Mouse (Mus musculus): Measurements from ENCODE around the gene Exosc2.

The Exosc2 gene

GRCm38 (mm10) chr2:31656374-31656773 lies 14.1 kb upstream of the Exosc2 start:
- in situ Hi-C loops (cut with MboI; ENCODE audit: low pct_unique_long_range_greater_than_20kb in 1 of 2, low sequenced_read_pairs in 2 of 2, unreplicated experiment in 1 of 2), result loop anchor here (5.0 to 10.0 kb wide), 2 partner anchors 164 to 172 kb away; no protein-coding TSS in a partner anchor

- in situ Hi-C loops (cut with MboI; ENCODE audit: low pct_unique_long_range_greater_than_20kb in 1 of 2, low sequenced_read_pairs in 2 of 2, unreplicated experiment in 1 of 2), result no loop called here
These were observed 7.3 kb upstream of the Exosc2 start for GRCm38 (mm10) chr2:31662939-31663803.

DNA sequence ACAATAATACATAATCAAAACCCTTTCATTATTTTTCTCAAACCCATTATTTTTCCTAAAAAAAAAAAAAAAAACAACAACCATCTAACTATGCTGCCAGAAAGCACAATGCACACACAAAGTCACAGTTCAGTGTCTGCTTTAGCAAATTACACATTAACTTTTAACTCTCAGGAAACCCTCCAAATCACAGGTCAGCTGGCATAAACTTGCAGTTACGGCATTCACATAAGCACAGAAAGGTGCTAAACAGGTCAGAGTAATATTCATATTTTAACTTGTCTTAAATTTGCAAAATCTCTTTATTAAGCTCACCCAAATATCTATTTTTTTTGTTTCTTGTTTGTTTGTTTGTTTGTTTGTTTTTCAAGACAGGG lies 6.7 kb upstream of the Exosc2 start:
- in situ Hi-C loops (cut with MboI; ENCODE audit: low pct_unique_long_range_greater_than_20kb in 1 of 2, low sequenced_read_pairs in 2 of 2, unreplicated experiment in 1 of 2), result no loop called here

DNA sequence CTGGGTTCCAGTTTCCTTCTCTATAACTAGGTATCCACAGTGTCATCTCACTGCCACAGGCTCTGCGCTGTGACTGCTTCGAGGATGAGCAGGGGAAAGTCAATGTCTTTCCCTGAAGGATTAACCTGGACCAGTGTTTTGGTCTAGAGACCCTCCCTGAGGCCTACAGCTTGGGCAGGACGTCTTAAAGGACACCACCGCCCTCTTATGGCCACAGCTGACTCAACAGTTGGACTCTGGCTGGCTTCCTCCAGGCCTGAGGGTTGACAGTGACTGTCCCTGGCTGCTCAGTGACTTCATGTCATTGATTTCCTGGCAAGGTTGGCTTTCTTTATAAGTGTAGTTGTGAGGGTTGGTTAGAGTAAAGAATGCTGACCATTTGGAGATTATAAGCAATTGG lies 3.2 kb upstream of the Exosc2 start:
- in situ Hi-C loops (cut with MboI; ENCODE audit: low pct_unique_long_range_greater_than_20kb in 1 of 2, low sequenced_read_pairs in 2 of 2, unreplicated experiment in 1 of 2), result no loop called here

DNA sequence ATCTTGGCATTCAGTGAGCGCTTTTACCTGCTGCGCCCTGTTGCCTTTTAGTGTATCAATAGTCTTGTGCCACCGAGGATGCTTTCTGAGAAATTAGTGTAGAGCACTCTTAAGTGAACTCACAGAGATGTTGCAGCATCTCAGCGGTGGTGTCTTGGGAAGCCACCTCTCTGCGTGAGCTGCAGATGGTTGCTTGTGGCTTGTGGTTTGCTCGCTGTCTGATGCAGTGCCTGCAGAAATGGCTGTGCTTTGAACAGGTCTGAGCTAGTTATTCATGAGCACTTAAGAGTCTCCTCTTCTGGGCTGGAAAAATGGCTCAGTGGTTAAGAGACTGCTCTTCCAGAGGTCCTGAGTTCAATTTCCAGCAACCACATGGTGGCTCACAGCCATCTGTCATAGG lies 8.1 kb downstream of the Exosc2 start:
- in situ Hi-C loops (cut with MboI; ENCODE audit: low pct_unique_long_range_greater_than_20kb in 1 of 2, low sequenced_read_pairs in 2 of 2, unreplicated experiment in 1 of 2), result no loop called here

DNA sequence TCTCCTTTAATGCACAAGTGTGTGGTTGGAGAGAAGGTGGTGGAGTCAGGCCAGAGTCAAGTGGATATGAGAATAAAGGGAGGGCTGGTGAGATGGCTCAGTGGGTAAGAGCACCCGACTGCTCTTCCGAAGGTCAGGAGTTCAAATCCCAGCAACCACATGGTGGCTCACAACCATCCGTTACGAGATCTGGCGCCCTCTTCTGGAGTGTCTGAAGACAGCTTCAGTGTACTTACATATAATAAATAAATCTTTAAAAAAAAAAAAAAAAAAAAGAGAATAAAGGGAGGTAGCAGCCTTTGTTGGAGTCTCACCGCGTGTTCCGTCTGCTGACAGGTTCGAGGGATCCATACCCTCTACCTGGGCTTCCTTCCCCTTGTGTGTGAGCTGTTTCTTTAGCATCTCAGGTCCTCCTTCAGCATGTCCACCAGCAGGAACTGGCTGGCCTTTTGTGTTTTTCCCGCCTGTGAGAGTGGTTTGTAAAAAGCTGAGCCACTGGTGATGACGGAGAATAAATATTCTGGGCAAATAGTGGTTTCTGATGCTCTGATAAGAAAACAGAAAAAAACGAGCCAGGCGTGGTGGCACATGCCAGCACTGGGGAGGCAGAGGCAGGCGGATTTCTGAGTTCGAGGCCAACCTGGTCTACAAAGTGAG lies 10.7 kb downstream of the Exosc2 start:
- in situ Hi-C loops (cut with MboI; ENCODE audit: low pct_unique_long_range_greater_than_20kb in 1 of 2, low sequenced_read_pairs in 2 of 2, unreplicated experiment in 1 of 2), result loop anchor here in 1 of 2 experiments (10.0 kb wide), 1 partner anchor 204 kb away; the partner anchor contains the start of gene Lamc3

DNA sequence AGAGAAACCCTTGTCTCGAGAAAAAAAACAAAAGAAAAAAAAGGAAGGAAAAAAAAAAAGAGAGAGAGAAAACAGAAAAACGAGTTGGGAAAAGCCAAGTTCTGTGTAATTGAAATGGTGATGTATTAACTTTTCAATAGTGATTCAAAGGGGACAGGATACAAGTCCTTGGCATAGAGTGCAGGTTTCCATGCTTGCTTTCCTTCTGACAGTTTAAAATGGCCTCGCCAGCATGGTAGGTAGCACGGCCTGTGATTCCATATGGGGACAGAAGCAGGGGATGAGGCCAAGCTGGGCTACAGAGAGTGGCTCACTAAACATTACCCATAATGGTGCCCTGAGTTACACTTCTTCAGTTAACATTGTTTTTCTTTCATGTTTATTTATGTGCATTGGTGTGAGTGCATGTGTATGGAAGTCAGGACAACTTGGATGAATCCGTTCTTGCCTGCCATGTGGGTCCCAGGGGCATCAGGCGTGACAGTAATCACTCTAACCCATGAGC lies 11.3 kb downstream of the Exosc2 start:
- in situ Hi-C loops (cut with MboI; ENCODE audit: low pct_unique_long_range_greater_than_20kb in 1 of 2, low sequenced_read_pairs in 2 of 2, unreplicated experiment in 1 of 2), result loop anchor here in 1 of 2 experiments (10.0 kb wide), 1 partner anchor 203 kb away; the partner anchor contains the start of gene Lamc3

DNA sequence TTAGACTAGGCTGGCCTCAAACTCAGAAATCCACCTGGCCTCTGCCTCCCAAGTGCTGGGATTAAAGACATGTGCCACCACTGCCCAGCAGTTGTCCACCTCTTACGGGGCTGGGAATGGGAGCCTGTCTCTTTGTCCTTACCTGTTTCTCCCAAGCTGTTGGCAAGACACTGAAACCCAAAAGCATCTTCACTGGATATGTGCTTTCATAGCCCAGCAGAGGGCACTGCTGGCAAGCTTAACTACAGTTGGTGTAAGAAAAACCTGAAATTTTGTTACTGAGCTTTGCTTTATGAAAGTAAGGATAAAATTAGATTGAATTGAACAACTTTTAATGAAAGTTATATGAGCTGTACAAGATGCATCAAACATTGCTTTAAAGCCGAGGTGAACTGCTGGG lies 13.2 kb downstream of the Exosc2 start:
- in situ Hi-C loops (cut with MboI; ENCODE audit: low pct_unique_long_range_greater_than_20kb in 1 of 2, low sequenced_read_pairs in 2 of 2, unreplicated experiment in 1 of 2), result loop anchor here in 1 of 2 experiments (10.0 kb wide), 1 partner anchor 201 kb away; the partner anchor contains the start of gene Lamc3

DNA sequence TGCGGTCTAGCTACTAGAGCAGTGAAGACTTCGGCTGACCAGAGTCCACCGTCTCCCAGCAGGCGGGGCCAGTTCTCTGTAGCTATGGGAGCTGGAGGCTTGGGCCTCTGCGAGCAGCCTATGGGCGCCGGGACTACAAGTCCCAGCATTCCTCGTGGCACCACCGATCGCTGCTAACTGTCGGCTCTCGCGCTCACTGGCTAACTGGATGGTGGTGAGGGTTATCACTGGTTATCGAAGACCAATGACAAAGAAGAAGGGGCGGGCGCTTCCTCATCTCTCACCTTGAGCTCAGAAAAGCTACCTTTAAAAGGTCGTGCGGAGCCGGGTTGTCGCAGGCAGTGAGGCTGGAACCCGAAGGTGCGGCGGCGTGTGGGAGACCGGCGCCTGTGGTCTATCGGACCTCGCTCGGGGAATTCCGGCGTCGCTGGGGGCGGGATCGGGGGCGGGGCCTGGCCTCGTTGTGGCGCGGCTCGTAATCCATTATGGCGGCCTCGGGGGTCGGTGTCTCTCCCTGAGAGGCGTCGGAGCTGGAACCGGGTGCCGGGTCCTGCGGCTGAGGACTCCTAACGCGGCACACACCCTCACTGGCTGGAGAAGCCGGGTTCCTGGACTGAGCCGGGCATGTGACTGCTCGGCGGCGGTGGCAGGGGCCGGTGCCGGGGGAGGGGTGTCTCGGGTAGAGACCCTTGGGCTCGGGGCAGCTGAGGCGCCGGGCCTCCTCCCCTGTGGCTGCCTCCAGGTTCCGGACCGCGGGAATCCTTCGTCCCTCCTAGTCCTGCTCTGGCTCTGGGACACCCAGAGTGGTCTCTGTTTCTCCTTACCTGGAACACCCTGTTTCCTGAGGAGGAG lies 17.8 kb downstream of the Exosc2 start, which contains the start of gene Abl1:
Gene Abl1, plus strand, starts transcription at position 303 of the 852 bp plus-strand sequence.
- in situ Hi-C loops (cut with MboI; ENCODE audit: low pct_unique_long_range_greater_than_20kb in 1 of 2, low sequenced_read_pairs in 2 of 2, unreplicated experiment in 1 of 2), result loop anchor here in 1 of 2 experiments (10.0 kb wide), 1 partner anchor 197 kb away; the partner anchor contains the start of gene Lamc3

DNA sequence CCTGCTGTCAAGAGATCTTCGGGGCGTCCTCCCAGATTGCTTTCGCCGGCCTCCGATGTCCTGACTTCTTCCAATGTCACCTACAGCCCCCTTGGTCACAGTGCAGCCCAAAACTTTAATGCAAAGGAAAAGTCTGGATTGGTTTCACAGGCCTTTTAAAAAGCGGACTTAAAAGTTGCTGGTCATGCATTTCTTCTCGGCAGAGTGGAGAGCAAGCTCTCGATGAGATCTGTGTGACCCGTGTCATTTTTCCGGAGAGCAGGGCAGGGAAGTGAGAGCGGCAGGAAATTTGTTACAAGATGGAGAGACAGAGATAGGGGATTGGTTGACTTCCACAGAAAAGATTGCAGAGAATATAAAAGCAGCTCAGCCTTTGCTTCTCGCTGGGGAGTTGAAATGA lies 18.5 kb downstream of the Exosc2 start:
- in situ Hi-C loops (cut with MboI; ENCODE audit: low pct_unique_long_range_greater_than_20kb in 1 of 2, low sequenced_read_pairs in 2 of 2, unreplicated experiment in 1 of 2), result loop anchor here in 1 of 2 experiments (10.0 kb wide), 1 partner anchor 196 kb away; the partner anchor contains the start of gene Lamc3

DNA sequence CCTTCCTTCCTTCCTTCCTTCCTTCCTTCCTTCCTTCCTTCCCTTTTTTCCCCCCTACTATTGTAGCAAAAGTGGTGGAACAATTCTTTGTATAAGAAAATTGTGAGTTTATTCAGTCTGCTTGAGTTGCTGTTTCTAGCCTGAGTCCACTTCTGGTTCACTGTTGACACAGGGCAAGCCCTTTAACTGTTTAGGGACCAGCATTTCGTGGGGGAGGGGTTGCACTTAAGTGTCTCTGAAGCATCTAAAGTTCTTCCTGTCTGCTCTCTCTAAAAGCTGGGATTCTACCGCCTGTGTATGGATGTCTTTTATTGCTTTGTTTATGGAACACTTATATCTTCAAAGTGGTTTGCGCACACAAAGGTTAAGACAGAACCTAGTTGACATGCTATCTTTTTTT lies 19.5 kb downstream of the Exosc2 start:
- in situ Hi-C loops (cut with MboI; ENCODE audit: low pct_unique_long_range_greater_than_20kb in 1 of 2, low sequenced_read_pairs in 2 of 2, unreplicated experiment in 1 of 2), result no loop called here

DNA sequence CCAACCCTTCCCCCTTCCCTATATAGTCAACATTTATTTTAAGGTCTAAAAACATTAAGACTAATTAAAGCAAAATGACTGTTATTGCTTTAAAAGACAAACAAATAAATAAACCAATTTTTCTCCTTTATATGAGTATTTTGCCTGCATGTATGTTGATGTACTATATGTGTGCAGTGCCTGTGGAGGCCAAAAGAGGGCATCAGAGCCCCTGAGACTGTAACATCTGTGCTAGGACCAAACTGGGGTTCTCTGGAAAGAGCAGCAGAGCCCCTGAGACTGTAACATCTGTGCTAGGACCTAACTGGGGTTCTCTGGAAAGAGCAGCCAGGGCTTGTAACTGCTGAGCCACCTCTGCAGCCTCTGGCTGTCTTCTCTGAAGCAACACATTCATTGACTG lies 27.7 kb downstream of the Exosc2 start:
- in situ Hi-C loops (cut with MboI; ENCODE audit: low pct_unique_long_range_greater_than_20kb in 1 of 2, low sequenced_read_pairs in 2 of 2, unreplicated experiment in 1 of 2), result no loop called here

- in situ Hi-C loops (cut with MboI; ENCODE audit: low pct_unique_long_range_greater_than_20kb in 1 of 2, low sequenced_read_pairs in 2 of 2, unreplicated experiment in 1 of 2), result no loop called here
These were observed 30.3 kb downstream of the Exosc2 start for GRCm38 (mm10) chr2:31700545-31701446.

- in situ Hi-C loops (cut with MboI; ENCODE audit: low pct_unique_long_range_greater_than_20kb in 1 of 2, low sequenced_read_pairs in 2 of 2, unreplicated experiment in 1 of 2), result no loop called here
These were observed 32.7 kb downstream of the Exosc2 start for GRCm38 (mm10) chr2:31703226-31703625.

- in situ Hi-C loops (cut with MboI; ENCODE audit: low pct_unique_long_range_greater_than_20kb in 1 of 2, low sequenced_read_pairs in 2 of 2, unreplicated experiment in 1 of 2), result no loop called here
These were observed 35.4 kb downstream of the Exosc2 start for GRCm38 (mm10) chr2:31705914-31706313.

DNA sequence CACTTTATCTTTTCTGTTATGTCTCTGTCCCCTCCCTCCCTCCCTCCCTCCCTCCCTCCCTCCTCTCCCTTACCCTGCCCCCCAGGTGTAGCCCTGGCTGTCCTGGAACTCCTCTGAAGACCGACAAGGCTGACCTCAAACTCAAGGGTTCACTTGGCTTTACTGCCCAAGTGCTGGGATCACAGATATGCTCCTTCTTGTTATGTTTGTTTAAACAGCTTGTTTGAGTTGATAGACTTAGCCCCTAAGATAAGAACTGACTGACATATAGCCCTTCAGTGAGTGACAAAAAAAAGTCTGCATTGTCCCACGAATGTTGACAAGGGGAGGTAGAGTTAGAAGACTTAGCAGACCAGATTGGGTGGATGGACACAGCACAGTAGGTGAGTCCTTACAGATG lies 36.0 kb downstream of the Exosc2 start:
- in situ Hi-C loops (cut with MboI; ENCODE audit: low pct_unique_long_range_greater_than_20kb in 1 of 2, low sequenced_read_pairs in 2 of 2, unreplicated experiment in 1 of 2), result no loop called here

- in situ Hi-C loops (cut with MboI; ENCODE audit: low pct_unique_long_range_greater_than_20kb in 1 of 2, low sequenced_read_pairs in 2 of 2, unreplicated experiment in 1 of 2), result no loop called here
These were observed 42.2 kb downstream of the Exosc2 start for GRCm38 (mm10) chr2:31712716-31713115.

Measured in mouse embryonic stem cell (cell line).